Mouse (Mus musculus): ENCODE measurements at regions not wholly inside any gene's neighbourhood (a gene's known extent, or its start where the extent isn't known, plus 50 kb on each side); places are given as distances from the start of the nearest gene placed in this dataset.

DNA sequence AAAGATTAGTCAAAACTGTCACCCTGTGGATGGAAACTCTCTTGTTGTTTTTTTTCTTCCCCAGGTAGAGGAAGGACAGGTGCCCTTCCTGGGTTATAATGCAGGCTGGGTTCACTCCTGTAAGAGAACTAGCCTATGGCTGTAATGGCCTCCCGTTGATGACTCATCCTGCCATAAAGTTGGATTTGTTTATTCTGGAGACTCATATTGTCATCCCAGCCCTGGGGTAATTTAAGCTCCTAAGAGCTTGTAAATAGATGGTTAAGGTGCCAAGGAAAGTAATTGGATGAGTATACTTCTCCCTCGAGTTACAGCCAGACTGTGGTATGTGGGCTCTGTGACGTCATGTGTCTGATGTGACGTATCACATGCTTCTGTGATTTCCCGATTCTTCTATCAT lies 106.4 kb upstream of the 1700056E22Rik start:
- TF ChIP-seq EP300 (IDR thresholded peaks at IDR 0.05; ENCODE audit: low read depth) (no peak), CTCF (IDR thresholded peaks at IDR 0.05; ENCODE audit: low read depth) (no peak)
- Histone ChIP-seq H3K9ac (replicated peaks) (no peak overlapping the region), H3K36me3 (replicated peaks; ENCODE audit: control insufficient read depth, insufficient read depth, low read depth) (no peaks in the 10 kb centered on the region), H3K9me3 (ENCODE audit: control insufficient read depth, low read length) (no peaks in the 10 kb centered on the region), H3K4me2 (ENCODE audit: low read depth) (no peak overlapping the region), H3K4me3 (ENCODE audit: insufficient read depth in 1 of 2, low read depth in 2 of 2, low read length in 2 of 2) (no peak overlapping the region), H3K4me1 (replicated peaks; ENCODE audit: control insufficient read depth in 2 of 2, insufficient read depth in 2 of 2, low read length in 1 of 2) (no peaks in the 10 kb centered on the region), H3K27ac (no peak overlapping the region), H3K27me3 (ENCODE audit: control insufficient read depth, insufficient read depth, low read length) (no peaks in the 10 kb centered on the region)
- no peak for DNase-seq (ENCODE audit: low read depth in 3 of 3, low spot score in 3 of 3)
- WGBS (ENCODE audit: insufficient replicate concordance): 55% methylated on average over 5 of the region's 5 CpGs
- ATAC-seq (ENCODE audit: insufficient read depth): no peak

GRCm38 (mm10) chr1:184140082-184140481 lies 106.0 kb upstream of the 1700056E22Rik start:
- DNase-seq (ENCODE audit: low read depth in 3 of 3, low spot score in 3 of 3) (no peak), ATAC-seq (ENCODE audit: insufficient read depth) (no peak)
- 50% methylated on average over 4 of the region's 4 CpGs for WGBS (ENCODE audit: insufficient replicate concordance)
- Histone ChIP-seq H3K27me3 (ENCODE audit: control insufficient read depth, insufficient read depth, low read length) (no peaks in the 10 kb centered on the region), H3K9me3 (ENCODE audit: control insufficient read depth, low read length) (no peaks in the 10 kb centered on the region), H3K27ac (no peak overlapping the region), H3K9ac (replicated peaks) (no peak overlapping the region), H3K4me3 (ENCODE audit: insufficient read depth in 1 of 2, low read depth in 2 of 2, low read length in 2 of 2) (no peak overlapping the region), H3K4me2 (ENCODE audit: low read depth) (no peak overlapping the region), H3K4me1 (replicated peaks; ENCODE audit: control insufficient read depth in 2 of 2, insufficient read depth in 2 of 2, low read length in 1 of 2) (no peaks in the 10 kb centered on the region), H3K36me3 (replicated peaks; ENCODE audit: control insufficient read depth, insufficient read depth, low read depth) (no peaks in the 10 kb centered on the region)
- TF ChIP-seq EP300 (IDR thresholded peaks at IDR 0.05; ENCODE audit: low read depth): no peak
- TF ChIP-seq CTCF (IDR thresholded peaks at IDR 0.05; ENCODE audit: low read depth): no peak

DNA sequence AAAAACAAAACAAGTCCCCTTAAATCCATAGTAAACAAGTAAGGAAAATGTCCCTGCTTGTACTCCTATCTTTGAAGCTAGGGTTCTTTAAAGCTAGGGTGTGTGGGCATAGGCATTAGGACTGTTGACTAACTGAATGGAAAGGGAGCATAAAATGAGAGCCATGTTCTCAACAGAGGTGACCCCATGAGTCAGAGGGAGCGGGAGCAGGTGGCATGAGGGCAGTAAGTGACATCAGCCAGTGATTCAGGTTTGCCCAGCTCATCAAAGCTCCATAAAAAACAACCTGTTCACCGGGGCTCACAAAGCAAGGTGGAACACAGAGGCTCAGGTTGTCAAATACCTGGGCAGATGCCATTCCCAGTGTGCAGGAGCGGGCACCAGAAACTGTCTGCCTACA lies 104.6 kb upstream of the 1700056E22Rik start:
- Histone ChIP-seq H3K4me2 (ENCODE audit: low read depth) (no peak overlapping the region), H3K9ac (replicated peaks) (no peak overlapping the region), H3K9me3 (ENCODE audit: control insufficient read depth, low read length) (no peaks in the 10 kb centered on the region), H3K4me1 (replicated peaks; ENCODE audit: control insufficient read depth in 2 of 2, insufficient read depth in 2 of 2, low read length in 1 of 2) (no peaks in the 10 kb centered on the region), H3K27ac (no peak overlapping the region), H3K36me3 (replicated peaks; ENCODE audit: control insufficient read depth, insufficient read depth, low read depth) (no peaks in the 10 kb centered on the region), H3K27me3 (ENCODE audit: control insufficient read depth, insufficient read depth, low read length) (no peaks in the 10 kb centered on the region), H3K4me3 (ENCODE audit: insufficient read depth in 1 of 2, low read depth in 2 of 2, low read length in 2 of 2) (no peak overlapping the region)
- DNase-seq (ENCODE audit: low read depth in 3 of 3, low spot score in 3 of 3): no peak
- WGBS (ENCODE audit: insufficient replicate concordance): 47% methylated on average over 3 of the region's 3 CpGs
- ATAC-seq (ENCODE audit: insufficient read depth): no peak
- no peak for TF ChIP-seq CTCF (IDR thresholded peaks at IDR 0.05; ENCODE audit: low read depth)
- TF ChIP-seq EP300 (IDR thresholded peaks at IDR 0.05; ENCODE audit: low read depth): no peak

DNA sequence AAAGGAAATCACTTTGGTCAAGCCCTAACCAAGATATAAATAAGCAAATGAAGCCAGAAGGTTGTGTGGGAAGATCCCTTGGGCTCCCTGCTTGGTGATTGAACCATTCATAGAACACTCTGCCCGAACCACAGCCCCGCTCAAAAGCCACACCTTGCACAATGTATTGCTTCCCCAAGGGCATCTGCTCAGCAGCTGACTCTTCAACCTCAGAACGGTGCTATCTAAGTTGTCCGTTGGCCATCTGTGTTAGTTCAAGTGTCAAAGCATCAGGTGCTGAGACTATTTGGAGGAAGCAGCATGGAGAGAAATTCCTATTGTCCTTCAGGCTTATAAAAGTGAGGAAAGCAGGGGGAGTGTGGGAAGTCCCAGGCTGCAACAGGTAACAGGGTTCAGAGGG lies 96.8 kb upstream of the 1700056E22Rik start:
- DNase-seq (ENCODE audit: low read depth in 3 of 3, low spot score in 3 of 3): no peak
- no peak overlapping the region for H3K27ac ChIP-seq
- no peaks in the 10 kb centered on the region for H3K27me3 ChIP-seq (ENCODE audit: control insufficient read depth, insufficient read depth, low read length)
- H3K4me1 ChIP-seq (replicated peaks; ENCODE audit: control insufficient read depth in 2 of 2, insufficient read depth in 2 of 2, low read length in 1 of 2): no peaks in the 10 kb centered on the region
- ATAC-seq (ENCODE audit: insufficient read depth): no peak
- no peaks in the 10 kb centered on the region for H3K36me3 ChIP-seq (replicated peaks; ENCODE audit: control insufficient read depth, insufficient read depth, low read depth)
- no peak overlapping the region for H3K9ac ChIP-seq (replicated peaks)
- 69% methylated on average over 4 of the region's 4 CpGs for WGBS (ENCODE audit: insufficient replicate concordance)
- no peaks in the 10 kb centered on the region for H3K9me3 ChIP-seq (ENCODE audit: control insufficient read depth, low read length)
- TF ChIP-seq EP300 (IDR thresholded peaks at IDR 0.05; ENCODE audit: low read depth) (no peak), CTCF (IDR thresholded peaks at IDR 0.05; ENCODE audit: low read depth) (no peak)
- no peak overlapping the region for H3K4me2 ChIP-seq (ENCODE audit: low read depth)
- no peak overlapping the region for H3K4me3 ChIP-seq (ENCODE audit: insufficient read depth in 1 of 2, low read depth in 2 of 2, low read length in 2 of 2)

- no peak for ATAC-seq (ENCODE audit: insufficient read depth)
- no peak for DNase-seq (ENCODE audit: low read depth in 3 of 3, low spot score in 3 of 3)
- Histone ChIP-seq H3K9ac (replicated peaks) (no peak overlapping the region), H3K4me2 (ENCODE audit: low read depth) (no peak overlapping the region), H3K36me3 (replicated peaks; ENCODE audit: control insufficient read depth, insufficient read depth, low read depth) (no peaks in the 10 kb centered on the region), H3K4me1 (replicated peaks; ENCODE audit: control insufficient read depth in 2 of 2, insufficient read depth in 2 of 2, low read length in 1 of 2) (no peaks in the 10 kb centered on the region), H3K4me3 (ENCODE audit: insufficient read depth in 1 of 2, low read depth in 2 of 2, low read length in 2 of 2) (no peak overlapping the region), H3K27ac (no peak overlapping the region), H3K27me3 (ENCODE audit: control insufficient read depth, insufficient read depth, low read length) (no peaks in the 10 kb centered on the region), H3K9me3 (ENCODE audit: control insufficient read depth, low read length) (no peaks in the 10 kb centered on the region)
- TF ChIP-seq EP300 (IDR thresholded peaks at IDR 0.05; ENCODE audit: low read depth) (no peak), CTCF (IDR thresholded peaks at IDR 0.05; ENCODE audit: low read depth) (no peak)
- WGBS (ENCODE audit: insufficient replicate concordance): 57% methylated on average over 4 of the region's 4 CpGs
Observed at GRCm38 (mm10) chr1:184127321-184127720, 93.2 kb upstream of the 1700056E22Rik start.

Data from liver, embryonic 14.5 days (tissue).